Mouse (Mus musculus) ovary, postnatal 10 days (tissue): ENCODE data around the gene Cercam.
"Not testable (repeated sequence)": the region's sequence is repeated elsewhere in the genome, so short reads cannot be mapped to it uniquely, and the experiment has no call there.

Experiments used
- DNase-seq: peaks from one replicate; pipeline ENCODE4 v3.0.0; 2022; ENCODE audit warnings: low spot score

Gene Cercam

DNA sequence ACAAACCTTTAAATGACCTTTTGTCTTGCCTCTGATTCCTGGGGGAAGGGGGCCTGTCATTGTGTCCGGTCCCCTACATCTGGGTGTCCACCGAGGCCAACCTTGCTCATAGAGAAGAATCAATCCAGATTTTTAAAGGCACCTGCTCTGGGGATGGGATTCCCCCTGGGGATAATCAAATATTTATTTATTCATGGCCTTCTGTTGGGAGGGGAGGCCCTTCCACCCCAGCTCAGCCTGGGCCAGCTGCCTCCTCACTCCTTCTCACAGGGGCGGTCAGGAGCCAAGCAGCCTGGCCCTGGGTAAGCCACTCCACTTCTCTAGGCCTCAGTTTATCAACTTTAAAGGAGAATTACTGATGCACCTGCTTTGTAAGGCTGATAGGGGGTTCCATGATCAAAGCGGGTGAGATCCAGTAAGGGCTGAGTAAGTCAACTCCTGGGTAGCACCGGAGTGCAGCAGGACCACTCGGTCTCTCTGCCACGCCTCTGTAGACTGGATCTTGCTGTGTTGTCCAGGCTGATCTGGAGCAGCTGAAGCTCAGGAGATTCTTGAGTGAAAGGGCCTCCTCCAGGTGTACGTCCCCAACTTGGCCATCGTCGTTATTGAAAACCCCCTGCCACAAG lies 13.3 kb upstream of the Cercam start:
- no peak for DNase-seq

DNA sequence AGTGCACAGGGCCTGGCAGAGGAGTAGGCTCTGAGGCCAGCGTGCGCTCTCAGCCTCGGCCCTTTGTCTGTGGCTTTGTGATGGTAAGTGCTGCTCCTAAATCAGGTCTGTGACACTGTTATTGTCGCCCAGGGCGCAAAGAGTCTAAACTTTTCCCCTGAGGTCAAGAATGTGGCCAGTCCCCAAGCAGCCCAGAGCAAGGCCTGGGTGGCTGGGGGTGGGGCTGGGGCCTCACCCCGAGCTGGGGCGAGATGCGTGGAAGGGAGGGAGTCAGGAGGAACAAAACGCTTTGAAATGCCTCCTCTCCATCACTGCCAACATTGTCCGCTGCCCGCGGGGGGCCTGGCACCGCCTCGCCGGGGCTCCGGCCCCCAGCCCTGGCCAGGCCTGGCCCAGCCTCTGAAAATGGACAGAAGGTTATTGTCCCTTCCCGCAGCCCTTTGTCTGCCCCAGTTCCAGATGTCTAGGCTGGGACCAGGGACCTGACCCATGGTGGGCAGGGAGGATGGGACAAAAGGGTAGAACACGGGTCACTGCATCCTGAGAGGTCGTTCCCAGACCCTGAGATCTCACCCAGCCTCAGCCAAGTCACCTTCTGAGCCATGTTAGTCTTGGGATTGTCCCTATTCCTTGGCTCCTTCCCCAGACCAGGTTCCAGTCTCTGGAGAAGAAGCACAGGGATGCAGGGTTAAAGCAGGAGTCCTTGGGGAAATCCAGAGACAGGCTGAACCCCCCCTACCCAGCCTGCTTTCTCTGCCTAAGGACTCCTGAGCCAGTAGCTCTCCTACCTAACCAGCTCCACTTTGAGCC lies 12.3 kb upstream of the Cercam start:
- no peak for DNase-seq

DNA sequence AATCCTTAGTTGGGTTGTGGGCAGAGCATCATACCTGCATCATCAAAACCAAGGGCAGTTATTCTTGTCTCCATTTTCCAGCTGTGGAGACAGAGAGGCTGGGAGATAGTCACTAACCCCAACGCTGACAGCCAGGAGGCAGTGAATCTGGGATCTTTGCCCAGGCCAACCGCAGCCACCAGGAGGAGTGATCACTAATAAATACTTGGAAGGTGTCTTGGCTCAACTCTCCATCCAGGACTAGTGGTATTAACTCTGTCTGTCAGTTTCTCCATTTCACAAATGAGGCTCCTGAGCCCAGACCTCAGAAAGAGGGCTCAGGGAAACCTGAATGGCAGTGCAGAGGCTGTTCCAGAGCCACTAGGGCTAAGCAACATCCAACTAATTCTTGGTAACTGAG lies 11.6 kb upstream of the Cercam start:
- no peak for DNase-seq

DNA sequence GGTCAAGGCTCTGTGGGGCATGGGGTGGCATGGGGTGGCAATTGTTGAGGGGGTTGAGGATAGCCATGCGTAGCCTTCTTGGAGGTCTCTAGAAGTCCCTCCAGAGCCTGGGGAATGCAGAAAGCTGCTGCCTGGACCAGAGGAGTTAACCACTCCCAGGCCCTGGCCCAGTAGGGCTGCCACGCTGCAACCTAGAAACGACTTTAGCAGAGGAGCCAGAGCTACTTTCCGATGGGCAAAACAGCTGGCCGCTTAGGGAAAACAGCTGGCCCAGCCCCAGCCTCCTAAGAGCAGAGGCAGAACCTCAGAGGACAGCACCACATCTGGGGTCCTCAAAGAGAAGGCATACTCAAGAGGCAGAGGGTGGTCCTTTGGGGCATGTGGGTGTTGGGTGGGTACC lies 11.0 kb upstream of the Cercam start:
- no peak for DNase-seq

DNA sequence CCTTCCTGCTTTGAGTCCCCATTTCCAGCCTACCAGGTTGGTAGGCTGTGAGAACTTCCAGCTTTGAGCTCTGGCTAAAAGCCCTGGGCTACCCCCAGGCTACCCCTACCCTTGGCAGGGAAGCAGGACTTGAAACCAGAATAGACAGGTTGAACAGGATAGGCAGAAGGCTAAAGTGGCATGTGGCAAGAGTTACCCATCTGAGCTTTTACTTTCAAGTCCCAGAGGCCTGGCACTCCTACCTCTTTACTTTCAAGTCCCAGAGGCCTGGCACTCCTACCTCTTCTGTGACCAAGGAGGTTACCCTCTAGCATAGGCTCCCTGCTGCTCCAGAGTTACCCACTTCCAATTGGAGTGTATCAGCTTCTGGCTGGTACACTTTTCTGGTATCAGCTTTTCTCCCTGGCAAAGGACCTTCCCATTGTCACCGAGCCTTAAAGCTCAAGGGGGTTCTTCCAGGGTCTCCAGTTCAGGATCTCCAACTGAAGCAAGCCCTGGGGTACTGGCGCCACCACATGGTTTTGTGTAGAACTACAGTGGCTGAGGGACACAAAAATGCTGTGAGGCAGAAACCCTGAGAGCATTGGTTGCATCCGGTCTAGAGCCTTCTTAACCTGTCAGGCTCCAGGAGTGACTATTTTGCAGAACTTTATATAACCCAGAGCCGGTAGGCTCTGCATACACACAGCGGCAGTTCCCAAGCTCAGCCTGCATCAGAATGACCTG lies 10.1 kb upstream of the Cercam start:
- no peak for DNase-seq

DNA sequence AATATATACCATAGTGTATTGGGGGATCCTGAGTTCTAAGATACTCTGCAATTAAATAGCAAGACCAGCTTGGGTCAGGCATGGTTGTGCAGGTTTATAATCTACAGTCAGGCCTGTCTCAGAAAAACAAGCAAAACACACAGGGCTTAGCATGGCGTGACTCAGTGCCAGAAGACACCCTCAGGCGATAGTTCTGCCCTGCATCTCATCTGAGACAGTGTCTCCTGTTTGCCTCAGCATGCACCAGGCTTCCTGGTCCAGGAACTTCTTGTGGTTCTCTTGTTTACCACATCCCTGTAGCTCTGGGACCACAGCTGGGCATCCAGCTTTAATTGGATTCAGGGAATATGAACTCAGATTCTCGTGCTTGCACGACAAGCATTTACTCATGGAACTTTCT lies 3.8 kb upstream of the Cercam start:
- no peak for DNase-seq

DNA sequence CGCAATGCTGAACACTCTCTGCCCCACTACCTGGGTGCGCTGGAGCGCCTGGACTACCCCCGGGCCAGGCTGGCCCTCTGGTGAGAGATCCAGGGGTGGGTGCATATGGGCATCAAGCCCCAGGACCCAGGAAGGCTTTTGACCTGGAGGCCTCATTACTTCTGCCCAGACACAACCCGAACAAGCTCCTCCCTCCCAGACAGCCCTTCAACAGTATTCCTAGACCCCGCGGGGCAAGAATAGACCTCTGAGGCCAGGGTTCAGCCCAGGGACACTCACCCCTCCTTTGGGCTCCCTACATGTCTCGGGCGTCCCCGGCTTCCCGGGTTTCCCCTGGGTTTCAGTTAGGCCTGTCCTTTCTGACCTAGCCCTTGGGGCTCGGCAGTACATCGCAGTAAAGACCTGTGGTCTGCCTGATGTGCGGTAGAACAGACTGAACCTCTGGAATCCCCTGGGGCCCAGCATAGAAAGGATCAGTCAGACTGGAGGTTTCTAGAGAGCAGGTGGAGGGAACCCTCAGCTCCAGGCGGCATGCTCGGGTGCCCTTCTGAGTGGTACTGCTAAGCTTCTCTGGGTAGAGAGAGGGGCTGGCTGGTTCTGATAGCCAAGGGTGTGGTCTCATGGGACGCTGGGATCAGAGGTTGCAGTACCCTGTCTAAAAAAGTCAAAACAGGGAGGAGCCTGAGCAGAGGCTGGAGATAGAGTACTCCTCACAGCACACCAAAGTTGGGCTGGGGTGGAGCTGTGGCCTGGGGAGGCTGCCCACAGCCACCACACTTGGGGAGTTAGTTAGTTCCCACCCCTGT lies 885 bp downstream of the Cercam start:
- DNase-seq, result no peak

DNA sequence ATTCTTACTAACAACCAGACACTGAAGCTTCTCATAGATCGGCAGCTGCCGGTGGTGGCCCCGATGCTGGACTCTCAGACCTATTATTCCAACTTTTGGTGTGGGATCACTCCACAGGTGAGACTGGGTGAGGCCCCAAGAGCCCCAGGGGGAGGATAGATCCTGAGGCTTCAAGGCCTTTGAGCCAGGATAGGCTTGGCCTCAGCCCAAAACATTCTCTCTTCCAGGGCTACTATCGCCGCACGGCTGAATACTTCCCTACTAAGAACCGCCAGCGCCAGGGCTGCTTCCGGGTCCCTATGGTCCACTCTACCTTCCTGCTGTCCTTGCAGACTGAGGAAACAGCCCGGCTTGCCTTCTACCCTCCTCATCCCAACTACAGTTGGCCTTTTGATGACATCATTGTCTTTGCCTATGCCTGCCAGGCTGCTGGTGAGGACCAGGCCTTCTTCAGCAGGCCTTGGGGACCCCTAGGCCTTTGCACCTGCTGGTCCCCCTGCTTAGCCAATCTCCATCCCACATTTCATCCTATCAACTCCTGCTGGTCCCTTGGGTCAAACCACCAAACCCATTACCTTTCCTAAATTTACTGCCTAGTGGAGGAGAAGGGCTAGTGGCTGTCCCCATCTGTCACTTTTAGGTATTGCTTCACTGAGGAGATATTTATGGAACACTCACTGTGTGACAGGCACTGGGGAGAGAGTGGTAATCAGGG lies 3.8 kb downstream of the Cercam start:
- no peak for DNase-seq

DNA sequence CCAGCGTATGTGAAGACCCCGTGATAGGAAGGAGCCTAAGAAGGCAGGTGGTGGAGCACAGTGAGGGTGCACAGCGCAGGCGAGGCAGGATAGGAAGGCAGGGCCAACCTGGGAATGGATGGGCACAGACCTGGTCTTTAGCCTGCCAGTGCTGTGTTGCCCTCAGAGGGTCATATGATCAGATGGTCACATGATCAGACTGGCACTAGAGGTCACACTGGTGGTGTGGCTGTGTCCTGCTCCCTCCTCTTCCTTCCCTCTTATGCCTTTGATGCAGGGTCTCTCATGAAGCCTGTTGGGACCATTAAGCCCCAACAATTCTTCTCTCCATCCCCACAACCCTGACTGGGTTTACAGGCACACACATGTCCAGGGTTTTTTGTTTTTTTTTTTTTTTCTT lies 4.8 kb downstream of the Cercam start:
- no peak for DNase-seq

DNA sequence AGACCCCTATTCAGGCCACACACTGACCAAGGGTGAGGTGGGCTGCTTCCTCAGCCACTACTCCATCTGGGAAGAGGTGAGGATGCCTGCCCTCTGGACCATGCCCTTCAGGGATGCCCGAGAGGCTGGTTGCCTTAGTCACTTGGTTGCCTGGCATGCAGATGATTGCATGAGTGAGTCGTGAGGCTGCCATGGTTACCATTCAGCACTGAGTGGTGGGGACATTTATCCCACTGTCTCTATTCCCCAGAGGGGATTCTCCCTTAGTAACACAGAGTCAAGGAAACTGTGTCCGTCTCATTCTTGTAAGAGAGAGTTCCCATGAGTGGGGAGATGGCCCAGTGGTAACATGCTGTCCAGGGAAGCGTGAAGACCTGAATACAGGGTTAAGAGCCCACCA lies 9.1 kb downstream of the Cercam start:
- no peak for DNase-seq

DNA sequence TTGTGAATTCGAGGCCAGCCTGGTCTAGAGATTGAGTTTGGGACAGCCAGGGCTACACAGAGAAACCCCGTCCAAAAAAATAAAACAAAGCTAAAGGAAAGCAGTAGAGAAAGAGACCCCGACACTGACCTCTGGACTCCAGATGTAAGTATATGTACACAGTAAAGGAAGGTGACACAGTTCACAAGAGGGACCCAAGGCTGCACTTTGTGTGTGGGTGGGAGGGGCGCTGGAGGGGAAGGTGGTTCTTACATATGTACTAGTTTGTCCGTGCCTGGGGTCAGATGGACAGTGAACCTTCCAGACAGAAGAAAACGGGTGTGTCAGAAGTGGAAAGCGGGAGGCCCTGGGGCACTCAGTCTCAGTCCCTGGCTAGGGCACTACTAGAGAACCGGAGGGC lies 10.2 kb downstream of the Cercam start:
- DNase-seq, result no peak

DNA sequence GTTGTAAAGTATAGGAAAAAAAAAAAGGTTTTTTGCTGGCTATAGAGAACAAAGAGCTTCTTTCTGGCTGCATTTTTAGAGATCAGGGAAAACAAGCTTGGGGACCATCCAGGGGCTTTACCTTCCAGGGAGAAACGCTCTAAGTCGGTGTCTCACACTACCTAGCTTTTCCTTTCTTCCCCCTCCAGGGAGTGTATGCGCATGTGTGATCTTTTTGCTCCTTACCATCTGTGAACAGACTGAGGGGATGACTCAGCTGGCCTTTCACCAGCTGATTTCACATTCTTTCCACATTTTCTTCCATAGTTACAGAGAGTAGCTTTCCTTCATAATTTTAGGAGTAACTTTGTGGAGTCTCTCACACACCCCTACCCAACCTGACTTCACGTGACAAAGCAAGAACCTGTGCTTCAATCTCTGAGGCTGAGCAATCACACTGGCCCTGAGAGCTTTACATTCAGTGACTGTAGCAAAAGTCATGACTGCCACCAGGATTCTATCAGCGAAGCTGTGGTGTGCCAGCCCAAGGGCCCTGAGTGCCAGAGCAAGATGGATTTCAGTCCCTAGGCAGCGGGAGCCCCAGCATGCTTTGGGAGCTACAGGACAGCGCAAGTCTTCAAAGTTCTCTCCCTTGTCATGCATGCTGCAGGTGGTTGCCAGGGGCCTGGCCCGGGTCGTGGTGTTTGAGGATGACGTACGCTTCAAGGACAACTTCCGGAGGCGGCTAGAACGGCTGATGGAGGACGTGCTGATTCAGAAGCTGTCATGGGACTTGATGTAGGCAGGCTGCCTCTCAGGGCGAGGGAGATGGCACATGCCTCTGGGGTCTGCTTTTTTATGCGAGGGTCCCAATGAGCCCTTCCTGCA lies 11.2 kb downstream of the Cercam start:
- no peak for DNase-seq

DNA sequence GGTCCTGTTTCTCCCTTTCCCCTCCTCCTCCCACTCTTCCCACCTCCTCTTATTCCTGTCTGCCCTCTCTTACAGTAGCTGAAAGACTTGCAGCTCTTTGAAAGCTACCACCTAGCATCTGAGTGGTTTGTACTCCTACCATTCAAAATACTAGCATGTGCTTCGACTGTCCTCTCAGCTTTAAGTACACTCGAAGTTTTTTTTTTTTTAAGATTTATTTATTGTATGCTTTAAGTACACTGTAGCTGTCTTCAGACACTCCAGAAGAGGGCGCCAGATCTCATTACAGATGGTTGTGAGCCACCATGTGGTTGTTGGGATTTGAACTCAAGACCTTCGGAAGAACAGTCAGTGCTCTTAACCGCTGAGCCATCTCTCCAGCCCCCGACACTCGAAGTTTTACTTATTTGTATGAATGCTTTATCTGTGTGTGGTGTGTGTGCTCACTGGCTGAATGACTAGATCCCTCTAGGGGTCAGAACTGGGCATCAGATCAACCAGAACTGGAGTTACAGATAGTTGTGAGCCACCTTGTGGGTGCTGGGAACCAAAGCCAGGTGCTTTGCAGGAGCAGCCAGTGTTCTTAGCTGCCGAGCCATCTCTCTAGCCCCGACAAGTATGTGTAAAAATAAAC lies 17.8 kb downstream of the Cercam start:
- not testable (repeated sequence) for DNase-seq

DNA sequence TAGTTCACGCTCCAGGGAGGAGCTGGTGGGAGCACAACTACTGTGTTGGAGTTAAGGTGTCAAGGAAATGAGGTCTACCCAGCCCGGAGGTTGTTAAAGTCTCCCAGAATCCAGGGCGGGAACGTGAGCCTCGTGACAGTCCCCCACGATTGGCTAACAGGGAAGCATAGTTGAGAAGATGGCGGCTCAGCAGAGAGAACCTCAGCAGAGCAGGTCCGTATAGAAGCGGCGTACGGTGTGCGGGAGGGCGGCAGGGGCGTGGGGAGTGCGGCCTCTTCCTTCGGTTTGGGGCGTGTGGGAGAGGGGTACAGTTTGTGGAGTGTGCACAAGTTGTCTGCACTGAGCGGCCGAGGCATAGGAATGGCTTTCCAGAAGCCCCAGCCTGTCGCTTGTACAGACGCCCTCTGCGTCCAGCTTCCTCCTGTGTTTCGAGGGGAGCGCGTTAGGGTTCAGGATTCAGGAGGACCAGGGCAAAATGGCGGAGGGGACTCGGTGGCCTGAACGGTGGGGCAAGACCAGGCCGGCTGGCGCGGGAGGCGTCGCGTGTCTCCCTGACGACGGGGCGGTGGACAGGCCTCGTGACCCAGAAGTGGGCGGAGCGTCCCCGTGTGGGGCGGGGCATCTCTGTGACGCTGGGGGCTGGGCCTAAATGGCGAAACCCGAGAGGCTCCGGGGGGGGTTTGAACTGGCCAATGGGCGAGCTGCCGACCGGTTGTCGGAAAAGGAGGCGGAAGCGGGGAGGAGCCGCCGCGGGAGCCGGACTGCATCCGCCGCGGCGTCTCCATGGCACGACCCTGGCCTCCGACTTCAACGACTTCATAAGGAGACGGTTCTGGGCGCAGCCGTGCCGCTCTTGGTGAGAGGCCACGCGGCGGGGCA lies 20.3 kb downstream of the Cercam start, which contains the start of gene Odf2:
TSS of gene Odf2 (plus strand) at position 156 of the 879 bp plus-strand sequence.
- peak; percentile 100 for DNase-seq

DNA sequence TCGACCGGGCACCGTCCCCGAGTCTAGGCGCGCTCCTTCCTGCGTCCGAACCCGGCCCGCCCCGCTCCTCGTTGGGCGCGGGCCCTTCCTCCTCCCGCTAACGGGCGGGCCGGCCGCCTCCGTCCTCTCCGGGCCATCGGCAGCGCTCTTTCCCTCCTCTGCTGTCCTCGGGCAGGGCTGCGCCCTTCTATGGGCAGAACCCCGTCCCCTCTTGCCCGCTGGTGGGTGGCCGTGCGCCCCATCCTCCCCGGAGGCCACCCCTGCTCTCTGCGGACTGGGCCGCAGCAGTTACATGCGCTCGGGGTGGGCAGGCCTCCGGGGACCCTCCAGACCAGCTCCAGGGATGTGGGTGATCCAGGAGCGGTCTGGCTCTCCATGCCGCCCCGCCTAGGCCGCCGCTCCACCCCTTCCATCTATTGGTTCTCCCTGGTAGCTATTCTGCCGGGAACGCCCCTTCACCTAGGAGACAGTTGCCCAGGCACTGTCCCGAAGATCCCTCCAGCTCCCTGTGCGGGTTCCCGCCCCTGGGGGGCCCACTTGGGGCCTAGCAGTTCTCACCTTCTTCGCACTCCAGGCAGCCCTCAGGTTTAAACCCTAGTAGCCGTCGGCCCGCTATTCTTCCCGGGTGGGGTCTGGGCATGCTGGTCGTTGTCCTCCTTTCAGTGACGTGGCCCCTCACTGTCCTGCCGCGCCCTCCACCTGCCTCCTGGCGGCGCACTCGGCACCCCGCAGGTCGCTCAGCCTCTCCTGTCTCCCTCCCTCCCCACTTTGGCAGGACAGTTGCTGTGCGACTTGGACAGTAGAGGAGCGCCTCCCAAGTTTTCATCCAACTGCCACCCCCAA lies 21.2 kb downstream of the Cercam start:
- DNase-seq, result peak; percentile 86

DNA sequence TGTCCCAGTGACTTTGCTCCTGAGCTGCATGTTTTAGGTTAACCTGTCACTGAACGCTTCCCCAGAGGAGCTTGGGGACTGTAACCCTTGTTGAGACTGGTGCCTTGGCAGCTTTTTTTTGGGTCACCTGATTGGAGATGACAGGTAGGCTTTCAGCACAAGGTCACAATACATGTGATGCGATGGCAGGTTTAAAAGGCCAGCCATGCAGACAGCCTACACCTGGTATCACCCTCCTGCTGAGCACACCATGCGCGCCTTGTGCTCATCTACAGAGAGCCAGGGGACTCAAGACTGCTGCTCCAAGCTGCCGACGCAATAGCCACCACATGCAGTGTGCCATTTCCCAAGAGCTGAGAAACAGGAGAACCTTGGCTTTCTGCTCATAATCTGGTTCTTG lies 22.8 kb downstream of the Cercam start:
- no peak for DNase-seq

DNA sequence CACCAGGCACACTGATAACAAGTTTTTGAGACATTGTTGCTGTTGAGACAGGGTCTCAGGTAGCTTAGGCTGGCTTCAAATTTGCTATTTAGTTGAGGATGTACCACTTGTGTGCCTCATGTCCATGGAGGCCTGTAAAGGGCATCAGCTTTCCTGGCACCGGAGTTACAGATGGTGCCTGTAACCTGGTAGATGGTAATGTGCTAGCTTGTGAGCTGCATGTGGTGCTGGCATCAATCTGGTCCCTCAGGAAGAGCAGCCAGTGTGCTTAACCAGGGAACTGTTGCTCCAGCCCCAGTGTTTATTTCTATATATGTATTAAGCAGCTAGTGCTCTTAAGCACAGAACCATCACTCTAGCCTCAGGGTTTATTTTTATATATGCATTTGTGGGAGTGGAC lies 27.1 kb downstream of the Cercam start:
- DNase-seq, result no peak

DNA sequence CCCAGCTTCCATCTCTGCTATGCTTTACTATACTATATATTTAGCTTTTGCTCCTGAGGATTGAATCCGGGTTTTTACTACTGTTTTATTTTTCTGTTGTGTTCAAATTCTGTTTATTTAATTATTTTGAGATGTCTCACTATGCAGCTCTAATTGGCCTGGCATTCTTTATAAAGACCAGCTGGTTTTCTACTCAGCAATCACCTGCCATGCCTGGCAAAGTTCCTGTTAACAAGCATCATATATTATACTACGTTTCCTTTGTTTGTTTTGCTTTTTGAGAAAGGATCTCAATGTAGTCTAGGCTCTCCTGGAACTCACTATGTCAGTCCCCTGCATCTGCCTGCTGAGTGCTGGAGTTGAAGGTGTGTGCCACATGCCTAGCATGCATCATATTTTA lies 28.4 kb downstream of the Cercam start:
- no peak for DNase-seq
